Mouse (Mus musculus) spleen, adult 2 months (tissue): ENCODE results near the gene Lima1.

ENCODE experiments used
- CTCF ChIP-seq: fragments of 200-500 bp; IDR thresholded peaks from 2 replicates; pipeline ENCODE4 v1.5.1; 2011; ENCODE audit warnings: mild to moderate bottlenecking, inconsistent platforms; ENCODE audit not compliant: insufficient read depth, insufficient read length, insufficient replicate concordance; ENCODE audit errors: extremely low read depth
- POLR2A ChIP-seq: fragments of 200-500 bp; IDR thresholded peaks from 2 replicates; pipeline ENCODE4 v1.6.1; 2011; ENCODE audit warnings: low read depth, low read length, inconsistent platforms

DNA sequence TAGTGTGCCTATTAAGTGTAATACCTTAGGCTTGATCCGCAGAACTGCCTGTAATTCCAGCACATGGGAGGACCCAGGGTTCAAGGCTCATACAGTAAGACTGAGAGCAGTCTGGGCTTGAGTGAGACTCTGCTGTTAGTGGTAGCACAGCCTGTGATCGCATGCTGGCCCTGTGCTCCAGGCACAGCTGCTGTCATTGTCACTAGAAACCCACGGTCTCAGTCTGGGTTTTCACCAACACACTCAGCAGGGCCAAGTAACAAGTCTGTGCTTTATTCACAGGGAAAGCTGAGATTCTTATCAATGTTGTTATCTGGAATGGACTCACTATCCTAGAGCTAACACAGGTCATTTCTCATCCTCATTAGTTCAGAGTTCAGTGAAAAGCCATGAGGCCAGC, 121.1 kb downstream of the Lima1 start:
- TF ChIP-seq POLR2A = no peak
- TF ChIP-seq CTCF = no peak
